Mouse (Mus musculus) midbrain, postnatal 0 days (tissue): ENCODE results near the gene Smpd1. TPM values are rescaled to one million over a fixed set of nuclear protein-coding genes. Genes with fewer than 3 reads are reported as not detected.

Experiments
- ATAC-seq: fragments of 200-750 bp; cut with Nextera tagmentation; 2 replicates; pipeline ENCODE4 v1.8.0; 2017; ENCODE audit warnings: moderate number of reproducible peaks, mild to moderate bottlenecking, moderate TSS enrichment, moderate library complexity; ENCODE audit not compliant: low FRiP score
- DNase-seq: peaks from one replicate; pipeline ENCODE4 v3.0.0-alpha.2; 2015; ENCODE audit warnings: low spot score
- H3K27ac ChIP-seq: fragments of 300-500 bp; sonication (generic); 2 replicates; pipeline ENCODE4 v1.5.1; 2014; ENCODE audit warnings: low read depth, mild to moderate bottlenecking, low read length, mixed read lengths
- H3K27me3 ChIP-seq: fragments of 300-500 bp; sonication (generic); 2 replicates; pipeline ENCODE4 v1.6.1; 2014; ENCODE audit warnings: low read length, control low read depth, mixed read lengths; ENCODE audit not compliant: insufficient read depth
- H3K36me3 ChIP-seq: fragments of 300-500 bp; sonication (generic); 2 replicates; pipeline ENCODE4 v1.6.1; 2014; ENCODE audit warnings: low read length, control low read depth, mixed read lengths; ENCODE audit not compliant: insufficient read depth
- H3K4me1 ChIP-seq: fragments of 300-500 bp; sonication (generic); 2 replicates; pipeline ENCODE4 v1.6.1; 2014; ENCODE audit warnings: mild to moderate bottlenecking, control low read depth, antibody characterized with exemption, low read length, mixed read lengths; ENCODE audit not compliant: insufficient read depth
- H3K4me2 ChIP-seq: fragments of 300-500 bp; sonication (generic); 2 replicates; pipeline ENCODE4 v1.6.1; 2014; ENCODE audit warnings: low read depth, mild to moderate bottlenecking, low read length, mixed read lengths; ENCODE audit not compliant: poor library complexity, severe bottlenecking
- H3K4me3 ChIP-seq: fragments of 300-500 bp; sonication (generic); 2 replicates; pipeline ENCODE4 v1.5.1; 2014; ENCODE audit warnings: low read depth, mild to moderate bottlenecking, low read length, moderate library complexity
- H3K9ac ChIP-seq: fragments of 300-500 bp; sonication (generic); replicated peaks from 2 replicates; pipeline ENCODE4 v1.6.1; 2014; ENCODE audit warnings: mild to moderate bottlenecking, low read length, moderate library complexity, mixed read lengths; ENCODE audit not compliant: poor library complexity, severe bottlenecking
- H3K9me3 ChIP-seq: fragments of 300-500 bp; sonication (generic); 2 replicates; pipeline ENCODE4 v1.6.1; 2016; ENCODE audit warnings: low read length, control low read depth
- CTCF ChIP-seq: IDR thresholded peaks from 2 replicates; pipeline ENCODE4 v1.5.1; 2016; ENCODE audit warnings: antibody characterized with exemption, mild to moderate bottlenecking
- WGBS: fragments of 180-500 bp; shearing (Covaris S2); extraction: QIAGEN DNeasy Blood & Tissue Kit; methylation state at CpG from one replicate; pipeline ENCODE4 v1.1.7; 2014; 5-methylcytosine and 5-hydroxymethylcytosine counted together
- polyA plus RNA-seq: library from polyadenylated mRNA; unstranded; fragments of >200 nt; fragmentation: Nextera tagmentation; extraction: Ambion mirVana; gene quantifications from 2 replicates; pipeline ENCODE4 v1.2.1, GENCODE M21; 2015
- total RNA-seq: library from RNA; depleted of rRNA; stranded (reverse); fragments of >200 nt; gene quantifications from 2 replicates; pipeline ENCODE4 v1.2.3, GENCODE M21; 2014; rRNA removed

Smpd1 gene
- total and polyA plus RNA-seq, 2 experiments from 2014 or later, result 115 to 182 TPM

DNA sequence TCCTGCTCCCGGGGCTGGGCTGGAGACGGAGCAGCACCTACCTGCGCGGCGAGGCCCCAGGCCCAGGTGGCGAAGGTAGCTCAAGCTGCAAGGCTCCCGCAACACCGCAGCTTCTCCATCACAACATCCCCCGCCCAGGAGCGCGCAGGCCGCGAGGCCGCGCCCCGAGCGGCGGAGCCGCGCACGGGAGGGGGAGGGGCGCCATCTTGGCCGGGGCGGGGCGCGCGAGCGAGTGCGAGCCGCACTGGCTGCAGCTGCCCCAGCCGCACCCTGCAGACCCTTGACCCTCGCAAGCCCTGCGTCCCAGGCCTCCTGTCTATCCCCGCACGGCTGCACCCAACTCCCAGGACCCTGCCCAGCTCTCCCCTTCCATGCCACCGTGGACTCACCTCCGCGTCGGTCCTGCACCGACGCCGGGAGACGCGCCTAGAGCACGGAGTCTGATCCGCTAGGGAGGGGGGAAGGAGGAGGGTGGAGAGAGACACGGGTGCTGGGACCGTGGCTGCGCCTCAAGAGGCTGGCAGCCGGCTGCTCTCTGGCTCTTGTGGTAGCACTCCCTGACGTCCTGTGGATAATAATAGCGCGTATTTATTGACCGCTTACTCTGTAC lies 27.0 kb downstream of the Smpd1 start, which contains the start of gene Apbb1:
Gene Apbb1 (minus strand): TSS at position 560 of the 610 bp plus-strand sequence.
- peak; percentile 92 for ATAC-seq
- H3K9ac ChIP-seq, result peak within 1 kb of the TSS; percentile 91
- peak within 1 kb of the TSS; percentile 98 for H3K27ac ChIP-seq
- no peaks in the 10 kb centered on the region for H3K36me3 ChIP-seq
- WGBS, result under 1% methylated on average over 42 of the region's 54 CpGs
- no peaks in the 10 kb centered on the region for H3K9me3 ChIP-seq
- peak within 1 kb of the TSS; percentile 68 for H3K4me2 ChIP-seq
- peak; percentile 85 for DNase-seq
- H3K4me1 ChIP-seq, result peaks cover 11% of the 10 kb centered on the region
- H3K27me3 ChIP-seq, result no peaks in the 10 kb centered on the region
- 0 out of 2 replicates have a peak, but pooled peaks have one; percentile 11 for TF ChIP-seq CTCF
- peak within 1 kb of the TSS; percentile 66 for H3K4me3 ChIP-seq

- no peaks in the 10 kb centered on the region for H3K9me3 ChIP-seq
- no peak for TF ChIP-seq CTCF
- peak overlapping the region; percentile 91 for H3K9ac ChIP-seq
- peaks cover 11% of the 10 kb centered on the region for H3K4me1 ChIP-seq
- DNase-seq (no peak), ATAC-seq (no peak)
- 49% methylated on average over 2 of the region's 2 CpGs for WGBS
- H3K27ac ChIP-seq, result peak overlapping the region; percentile 98
- H3K36me3 ChIP-seq, result no peaks in the 10 kb centered on the region
- no peaks in the 10 kb centered on the region for H3K27me3 ChIP-seq
- H3K4me2 ChIP-seq, result peak overlapping the region; percentile 68
- peak overlapping the region; percentile 66 for H3K4me3 ChIP-seq
Observed at GRCm38 (mm10) chr7:105581959-105582358, 27.8 kb downstream of the Smpd1 start.

GRCm38 (mm10) chr7:105588325-105588912 lies 34.3 kb downstream of the Smpd1 start:
- 69% methylated on average over 9 of the region's 9 CpGs for WGBS
- H3K4me3 ChIP-seq, result no peak overlapping the region
- no peak for DNase-seq
- H3K9ac ChIP-seq, result no peak overlapping the region
- H3K27me3 ChIP-seq, result no peaks in the 10 kb centered on the region
- H3K36me3 ChIP-seq, result no peaks in the 10 kb centered on the region
- no peaks in the 10 kb centered on the region for H3K4me1 ChIP-seq
- H3K9me3 ChIP-seq, result no peaks in the 10 kb centered on the region
- TF ChIP-seq CTCF, result no peak
- H3K27ac ChIP-seq, result no peak overlapping the region
- no peak overlapping the region for H3K4me2 ChIP-seq
- ATAC-seq, result no peak

GRCm38 (mm10) chr7:105590097-105590496 lies 35.9 kb downstream of the Smpd1 start:
- no peak overlapping the region for H3K27ac ChIP-seq
- DNase-seq (no peak), ATAC-seq (no peak)
- H3K4me2 ChIP-seq, result no peak overlapping the region
- H3K9me3 ChIP-seq, result no peaks in the 10 kb centered on the region
- no peaks in the 10 kb centered on the region for H3K4me1 ChIP-seq
- no peaks in the 10 kb centered on the region for H3K36me3 ChIP-seq
- H3K4me3 ChIP-seq, result no peak overlapping the region
- 17% methylated on average over 7 of the region's 7 CpGs for WGBS
- TF ChIP-seq CTCF, result no peak
- no peak overlapping the region for H3K9ac ChIP-seq
- H3K27me3 ChIP-seq, result no peaks in the 10 kb centered on the region

GRCm38 (mm10) chr7:105602860-105603623 lies 48.9 kb downstream of the Smpd1 start:
- H3K9ac ChIP-seq, result no peak overlapping the region
- no peaks in the 10 kb centered on the region for H3K27me3 ChIP-seq
- H3K4me2 ChIP-seq, result no peak overlapping the region
- H3K4me1 ChIP-seq, result no peaks in the 10 kb centered on the region
- no peak for ATAC-seq
- no peak overlapping the region for H3K27ac ChIP-seq
- WGBS, result 36% methylated on average over 9 of the region's 9 CpGs
- no peaks in the 10 kb centered on the region for H3K36me3 ChIP-seq
- peak; percentile 73 for TF ChIP-seq CTCF
- no peak overlapping the region for H3K4me3 ChIP-seq
- peak; percentile 62 for DNase-seq
- H3K9me3 ChIP-seq, result no peaks in the 10 kb centered on the region

Other genes with a start within 250 kb of the Smpd1 start
- not detected in 2 replicates for gene Olfr689, start 243.2 kb upstream of the Smpd1 start, total RNA-seq
- gene Olfr689, start 243.2 kb upstream of the Smpd1 start, polyA plus RNA-seq, result 0.05 TPM in 1 of 2 replicates, not detected in the other
- 0.22 and 1.4 TPM in 2 replicates for gene Olfr690, start 220.3 kb upstream of the Smpd1 start, total RNA-seq
- gene Olfr690, start 220.3 kb upstream of the Smpd1 start, polyA plus RNA-seq, result not detected in 2 replicates
- 0.76 and 2.6 TPM in 2 replicates for gene Olfr691, start 212.1 kb upstream of the Smpd1 start, total RNA-seq
- gene Olfr691, start 212.1 kb upstream of the Smpd1 start, polyA plus RNA-seq, result 0.09 and 0.26 TPM in 2 replicates
- not detected in 2 replicates for gene Olfr692, start 186.1 kb upstream of the Smpd1 start, total RNA-seq
- gene Olfr692, start 186.1 kb upstream of the Smpd1 start, polyA plus RNA-seq, result 0.14 TPM in 1 of 2 replicates, not detected in the other
- not detected in 2 replicates for gene Gm5901, start 179.3 kb upstream of the Smpd1 start, total RNA-seq
- 0.48 and 0.57 TPM in 2 replicates for gene Gm5901, start 179.3 kb upstream of the Smpd1 start, polyA plus RNA-seq
- gene Fam160a2, start 154.3 kb upstream of the Smpd1 start, total RNA-seq, result 33.4 and 35.8 TPM in 2 replicates
- gene Fam160a2, start 154.3 kb upstream of the Smpd1 start, polyA plus RNA-seq, result 37.3 and 37.6 TPM in 2 replicates
- gene Cnga4, start 149.8 kb upstream of the Smpd1 start, total RNA-seq, result 0.49 TPM in 1 of 2 replicates, not detected in the other
- 0.21 and 0.26 TPM in 2 replicates for gene Cnga4, start 149.8 kb upstream of the Smpd1 start, polyA plus RNA-seq
- 9.9 and 12.0 TPM in 2 replicates for gene Cckbr, start 128.6 kb upstream of the Smpd1 start, total RNA-seq
- 6.3 and 7.7 TPM in 2 replicates for gene Cckbr, start 128.6 kb upstream of the Smpd1 start, polyA plus RNA-seq
- gene Cavin3, start 72.1 kb upstream of the Smpd1 start, total RNA-seq, result 24.8 and 33.5 TPM in 2 replicates
- 34.6 and 40.4 TPM in 2 replicates for gene Cavin3, start 72.1 kb upstream of the Smpd1 start, polyA plus RNA-seq
- 391 and 571 TPM in 2 replicates for gene Apbb1, start 27.3 kb downstream of the Smpd1 start, total RNA-seq
- 341 and 372 TPM in 2 replicates for gene Apbb1, start 27.3 kb downstream of the Smpd1 start, polyA plus RNA-seq
- gene Hpx, start 45.8 kb downstream of the Smpd1 start, total RNA-seq, result not detected in 2 replicates
- 0.20 TPM in 1 of 2 replicates, not detected in the other for gene Hpx, start 45.8 kb downstream of the Smpd1 start, polyA plus RNA-seq
- gene Trim3, start 79.2 kb downstream of the Smpd1 start, total RNA-seq, result 164 and 171 TPM in 2 replicates
- gene Trim3, start 79.2 kb downstream of the Smpd1 start, polyA plus RNA-seq, result 108 and 109 TPM in 2 replicates
- 36.4 and 107 TPM in 2 replicates for gene Timm10b, start 85.7 kb downstream of the Smpd1 start, total RNA-seq
- gene Timm10b, start 85.7 kb downstream of the Smpd1 start, polyA plus RNA-seq, result 170 and 179 TPM in 2 replicates
- 62.1 and 90.0 TPM in 2 replicates for gene Arfip2, start 86.1 kb downstream of the Smpd1 start, total RNA-seq
- gene Arfip2, start 86.1 kb downstream of the Smpd1 start, polyA plus RNA-seq, result 84.9 and 95.3 TPM in 2 replicates
- 55.3 and 65.6 TPM in 2 replicates for gene Gm45799, start 86.2 kb downstream of the Smpd1 start, total RNA-seq
- 11.3 and 23.7 TPM in 2 replicates for gene Gm45799, start 86.2 kb downstream of the Smpd1 start, polyA plus RNA-seq
- 3.8 and 5.2 TPM in 2 replicates for gene Dnhd1, start 96.5 kb downstream of the Smpd1 start, total RNA-seq
- gene Dnhd1, start 96.5 kb downstream of the Smpd1 start, polyA plus RNA-seq, result 1.8 and 1.9 TPM in 2 replicates
- gene Ilk, start 182.2 kb downstream of the Smpd1 start, total RNA-seq, result 122 and 130 TPM in 2 replicates
- 139 and 154 TPM in 2 replicates for gene Ilk, start 182.2 kb downstream of the Smpd1 start, polyA plus RNA-seq
- 19.1 and 29.3 TPM in 2 replicates for gene Rrp8, start 183.0 kb downstream of the Smpd1 start, total RNA-seq
- 16.1 and 19.4 TPM in 2 replicates for gene Rrp8, start 183.0 kb downstream of the Smpd1 start, polyA plus RNA-seq
- gene Taf10, start 190.0 kb downstream of the Smpd1 start, total RNA-seq, result 65.7 and 87.1 TPM in 2 replicates
- gene Taf10, start 190.0 kb downstream of the Smpd1 start, polyA plus RNA-seq, result 91.2 and 102 TPM in 2 replicates
- gene Tpp1, start 197.9 kb downstream of the Smpd1 start, total RNA-seq, result 38.3 and 66.8 TPM in 2 replicates
- 41.3 and 42.2 TPM in 2 replicates for gene Tpp1, start 197.9 kb downstream of the Smpd1 start, polyA plus RNA-seq
- gene Dchs1, start 233.3 kb downstream of the Smpd1 start, total RNA-seq, result 101 and 105 TPM in 2 replicates
- 7.0 and 7.5 TPM in 2 replicates for gene Dchs1, start 233.3 kb downstream of the Smpd1 start, polyA plus RNA-seq